Mouse (Mus musculus): ENCODE results near the gene Tbxas1.

Tbxas1 gene

GRCm38 (mm10) chr6:38974162-38974525 lies 98.9 kb downstream of the Tbxas1 start:
- no peak for TF ChIP-seq POU5F1 (IDR thresholded peaks at IDR 0.05; ENCODE audit: borderline replicate concordance, low read length)
- no peak for TF ChIP-seq CTCF (conservative IDR thresholded peaks at IDR 0.05; ENCODE audit: low read length)
- no peak for TF ChIP-seq NANOG (IDR thresholded peaks at IDR 0.05; ENCODE audit: borderline replicate concordance, low read length)
- Histone ChIP-seq H3K4me3 (replicated peaks; ENCODE audit: low read length) (no peak overlapping the region), H3K9me3 (ENCODE audit: low read length) (no peaks in the 10 kb centered on the region), H3K27me3 (ENCODE audit: insufficient read depth, low read length) (no peaks in the 10 kb centered on the region), H3K4me1 (replicated peaks; ENCODE audit: low read depth, low read length) (peaks cover 11% of the 10 kb centered on the region), H3K36me3 (ENCODE audit: insufficient read depth, low read length) (no peaks in the 10 kb centered on the region)

DNA sequence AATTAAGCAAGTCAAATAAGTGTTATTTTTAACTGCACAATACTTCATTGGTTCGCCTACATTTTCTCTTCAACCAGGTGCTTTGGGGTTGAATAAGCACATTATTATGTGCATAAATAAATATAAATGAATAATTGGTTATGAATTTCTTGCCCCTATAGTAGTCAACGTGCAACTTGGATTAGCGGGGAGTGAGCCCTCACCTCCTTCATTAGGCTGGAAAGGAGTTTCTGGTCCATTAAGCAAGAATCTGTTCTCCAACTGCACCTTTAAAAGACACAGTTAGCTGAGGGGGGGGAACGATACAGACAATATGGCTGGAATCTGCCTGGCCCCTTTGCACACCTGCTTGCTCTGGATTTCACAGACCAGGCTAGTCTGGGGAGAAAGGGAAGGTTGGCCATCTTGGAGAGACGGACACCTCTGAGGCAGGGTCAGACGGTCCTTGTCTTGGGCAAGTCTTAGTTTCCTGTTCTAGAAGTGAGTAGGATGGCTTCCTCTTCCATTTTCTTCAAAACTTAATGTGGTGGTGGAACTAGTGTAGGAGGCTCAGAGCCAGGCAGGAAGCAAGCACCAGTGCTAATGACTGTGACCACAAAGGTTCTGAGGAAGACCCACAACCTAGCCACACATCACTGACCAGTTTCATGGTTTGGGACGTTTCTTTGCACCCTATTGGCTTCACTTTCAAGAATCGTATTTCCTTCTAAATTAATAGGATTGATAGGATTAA lies 99.5 kb downstream of the Tbxas1 start:
- no peaks in the 10 kb centered on the region for H3K36me3 ChIP-seq (ENCODE audit: insufficient read depth, low read length)
- no peak overlapping the region for H3K4me3 ChIP-seq (replicated peaks; ENCODE audit: low read length)
- TF ChIP-seq POU5F1 (IDR thresholded peaks at IDR 0.05; ENCODE audit: borderline replicate concordance, low read length): no peak
- no peak for TF ChIP-seq NANOG (IDR thresholded peaks at IDR 0.05; ENCODE audit: borderline replicate concordance, low read length)
- TF ChIP-seq CTCF (conservative IDR thresholded peaks at IDR 0.05; ENCODE audit: low read length): no peak
- no peaks in the 10 kb centered on the region for H3K9me3 ChIP-seq (ENCODE audit: low read length)
- no peaks in the 10 kb centered on the region for H3K27me3 ChIP-seq (ENCODE audit: insufficient read depth, low read length)
- peaks cover 11% of the 10 kb centered on the region for H3K4me1 ChIP-seq (replicated peaks; ENCODE audit: low read depth, low read length)

DNA sequence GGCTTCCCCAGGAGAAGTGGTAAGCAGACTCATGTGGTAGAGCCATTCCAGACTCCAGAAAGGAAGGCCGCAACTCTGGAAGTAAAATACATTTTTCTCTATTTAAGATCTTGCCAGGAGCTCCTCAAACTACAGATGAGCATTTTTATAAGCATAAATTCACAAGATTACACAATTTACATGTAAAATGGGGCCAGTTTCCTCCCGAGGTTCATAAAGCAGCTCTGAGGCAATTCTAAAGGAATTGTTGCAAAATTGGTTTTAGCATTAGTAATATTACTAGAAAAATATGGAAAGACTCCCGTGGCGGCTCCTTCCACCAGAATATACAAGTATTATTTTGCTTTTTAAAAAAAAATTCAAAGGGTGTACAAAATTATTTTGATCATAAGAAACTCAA lies 100.7 kb downstream of the Tbxas1 start:
- Histone ChIP-seq H3K36me3 (ENCODE audit: insufficient read depth, low read length) (no peaks in the 10 kb centered on the region), H3K4me3 (replicated peaks; ENCODE audit: low read length) (no peak overlapping the region)
- TF ChIP-seq NANOG (IDR thresholded peaks at IDR 0.05; ENCODE audit: borderline replicate concordance, low read length) (no peak), CTCF (conservative IDR thresholded peaks at IDR 0.05; ENCODE audit: low read length) (no peak), POU5F1 (IDR thresholded peaks at IDR 0.05; ENCODE audit: borderline replicate concordance, low read length) (no peak)

GRCm38 (mm10) chr6:38976355-38976754 lies 101.2 kb downstream of the Tbxas1 start:
- TF ChIP-seq POU5F1 (IDR thresholded peaks at IDR 0.05; ENCODE audit: borderline replicate concordance, low read length) (no peak), CTCF (conservative IDR thresholded peaks at IDR 0.05; ENCODE audit: low read length) (no peak), NANOG (IDR thresholded peaks at IDR 0.05; ENCODE audit: borderline replicate concordance, low read length) (no peak)

More for the DNA sequence above, 100.7 kb downstream of the Tbxas1 start:
- Histone ChIP-seq H3K9me3 (ENCODE audit: low read length) (no peaks in the 10 kb centered on the region), H3K4me1 (replicated peaks; ENCODE audit: low read depth, low read length) (peaks cover 10% of the 10 kb centered on the region), H3K27me3 (ENCODE audit: insufficient read depth, low read length) (no peaks in the 10 kb centered on the region)

GRCm38 (mm10) chr6:38980921-38981715 lies 105.9 kb downstream of the Tbxas1 start:
- no peak for TF ChIP-seq CTCF (conservative IDR thresholded peaks at IDR 0.05; ENCODE audit: low read length)
- no peak for TF ChIP-seq NANOG (IDR thresholded peaks at IDR 0.05; ENCODE audit: borderline replicate concordance, low read length)
- TF ChIP-seq POU5F1 (IDR thresholded peaks at IDR 0.05; ENCODE audit: borderline replicate concordance, low read length): no peak
- H3K27me3 ChIP-seq (ENCODE audit: insufficient read depth, low read length): no peaks in the 10 kb centered on the region
- peaks cover 8% of the 10 kb centered on the region for H3K4me1 ChIP-seq (replicated peaks; ENCODE audit: low read depth, low read length)
- no peak overlapping the region for H3K4me3 ChIP-seq (replicated peaks; ENCODE audit: low read length)
- no peaks in the 10 kb centered on the region for H3K36me3 ChIP-seq (ENCODE audit: insufficient read depth, low read length)
- no peaks in the 10 kb centered on the region for H3K9me3 ChIP-seq (ENCODE audit: low read length)

More at GRCm38 (mm10) chr6:38976355-38976754, 101.2 kb downstream of the Tbxas1 start:
- Histone ChIP-seq H3K27me3 (ENCODE audit: insufficient read depth, low read length) (no peaks in the 10 kb centered on the region), H3K36me3 (ENCODE audit: insufficient read depth, low read length) (no peaks in the 10 kb centered on the region), H3K4me1 (replicated peaks; ENCODE audit: low read depth, low read length) (peaks cover 8% of the 10 kb centered on the region), H3K4me3 (replicated peaks; ENCODE audit: low read length) (no peak overlapping the region), H3K9me3 (ENCODE audit: low read length) (no peaks in the 10 kb centered on the region)

DNA sequence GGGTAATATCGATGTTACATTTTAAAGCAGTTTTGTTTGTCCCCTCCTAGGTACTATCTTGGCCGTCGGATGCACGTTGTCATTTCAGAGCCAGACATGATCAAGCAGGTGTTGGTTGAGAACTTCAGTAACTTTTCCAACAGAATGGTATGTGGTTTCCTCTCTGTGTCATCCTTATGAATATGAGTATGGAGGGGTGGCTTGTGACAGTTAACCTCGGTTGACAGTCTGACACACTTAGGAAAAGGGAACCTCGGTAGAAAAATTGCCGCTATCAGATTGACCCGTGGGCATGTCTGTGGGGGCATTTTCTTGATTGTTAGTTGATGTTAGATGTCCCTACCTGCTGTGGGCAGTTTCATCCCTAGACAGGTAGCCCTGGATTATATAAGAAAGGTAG lies 106.9 kb downstream of the Tbxas1 start:
- no peak for TF ChIP-seq CTCF (conservative IDR thresholded peaks at IDR 0.05; ENCODE audit: low read length)
- no peak for TF ChIP-seq POU5F1 (IDR thresholded peaks at IDR 0.05; ENCODE audit: borderline replicate concordance, low read length)
- no peak for TF ChIP-seq NANOG (IDR thresholded peaks at IDR 0.05; ENCODE audit: borderline replicate concordance, low read length)
- H3K9me3 ChIP-seq (ENCODE audit: low read length): no peaks in the 10 kb centered on the region
- no peak overlapping the region for H3K4me3 ChIP-seq (replicated peaks; ENCODE audit: low read length)

GRCm38 (mm10) chr6:38982656-38983055 lies 107.5 kb downstream of the Tbxas1 start:
- H3K4me3 ChIP-seq (replicated peaks; ENCODE audit: low read length): no peak overlapping the region
- 0 out of 2 replicates have a peak, but pooled peaks cover 3% of the 10 kb centered on the region for H3K4me1 ChIP-seq (replicated peaks; ENCODE audit: low read depth, low read length)
- H3K9me3 ChIP-seq (ENCODE audit: low read length): no peaks in the 10 kb centered on the region
- H3K27me3 ChIP-seq (ENCODE audit: insufficient read depth, low read length): no peaks in the 10 kb centered on the region
- no peak for TF ChIP-seq NANOG (IDR thresholded peaks at IDR 0.05; ENCODE audit: borderline replicate concordance, low read length)
- no peak for TF ChIP-seq CTCF (conservative IDR thresholded peaks at IDR 0.05; ENCODE audit: low read length)
- TF ChIP-seq POU5F1 (IDR thresholded peaks at IDR 0.05; ENCODE audit: borderline replicate concordance, low read length): no peak
- no peaks in the 10 kb centered on the region for H3K36me3 ChIP-seq (ENCODE audit: insufficient read depth, low read length)

More for the DNA sequence above, 106.9 kb downstream of the Tbxas1 start:
- Histone ChIP-seq H3K27me3 (ENCODE audit: insufficient read depth, low read length) (no peaks in the 10 kb centered on the region), H3K36me3 (ENCODE audit: insufficient read depth, low read length) (no peaks in the 10 kb centered on the region), H3K4me1 (replicated peaks; ENCODE audit: low read depth, low read length) (0 out of 2 replicates have a peak, but pooled peaks cover 3% of the 10 kb centered on the region)

DNA sequence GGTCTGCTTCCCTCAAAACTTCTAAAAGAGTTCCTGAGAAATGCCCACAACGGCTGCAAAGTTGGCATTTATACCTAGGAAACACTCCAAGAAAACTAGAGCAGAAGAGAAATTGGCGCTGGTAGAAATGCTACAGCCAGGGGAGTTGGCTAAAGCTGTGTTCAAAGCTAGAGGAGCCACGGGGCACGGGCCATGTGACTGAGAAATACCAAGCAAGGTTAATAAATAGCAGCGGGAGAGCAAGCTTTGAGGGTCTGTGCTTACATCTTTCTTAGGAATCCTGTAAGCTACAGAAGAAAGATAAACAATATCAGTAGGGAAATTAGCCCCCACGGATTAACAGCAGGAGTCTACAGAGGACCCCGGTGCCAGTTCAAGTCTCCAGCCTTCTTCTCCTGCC lies 107.9 kb downstream of the Tbxas1 start:
- no peaks in the 10 kb centered on the region for H3K27me3 ChIP-seq (ENCODE audit: insufficient read depth, low read length)
- TF ChIP-seq NANOG (IDR thresholded peaks at IDR 0.05; ENCODE audit: borderline replicate concordance, low read length) (no peak), CTCF (conservative IDR thresholded peaks at IDR 0.05; ENCODE audit: low read length) (no peak), POU5F1 (IDR thresholded peaks at IDR 0.05; ENCODE audit: borderline replicate concordance, low read length) (no peak)

More for the DNA sequence above, 107.9 kb downstream of the Tbxas1 start:
- Histone ChIP-seq H3K4me3 (replicated peaks; ENCODE audit: low read length) (no peak overlapping the region), H3K4me1 (replicated peaks; ENCODE audit: low read depth, low read length) (0 out of 2 replicates have a peak, but pooled peaks cover 3% of the 10 kb centered on the region), H3K9me3 (ENCODE audit: low read length) (no peaks in the 10 kb centered on the region), H3K36me3 (ENCODE audit: insufficient read depth, low read length) (no peaks in the 10 kb centered on the region)
